Mouse (Mus musculus): ENCODE measurements around the gene Rheb. TPM values are rescaled to one million over a fixed set of nuclear protein-coding genes. Genes with fewer than 3 reads are reported as not detected.
"Not testable (repeated sequence)": the region's sequence is repeated elsewhere in the genome, so short reads cannot be mapped to it uniquely, and the experiment has no call there.

Gene Rheb
- total RNA-seq, 2 experiments from 2014 or later = 66.3 to 70.2 TPM

DNA sequence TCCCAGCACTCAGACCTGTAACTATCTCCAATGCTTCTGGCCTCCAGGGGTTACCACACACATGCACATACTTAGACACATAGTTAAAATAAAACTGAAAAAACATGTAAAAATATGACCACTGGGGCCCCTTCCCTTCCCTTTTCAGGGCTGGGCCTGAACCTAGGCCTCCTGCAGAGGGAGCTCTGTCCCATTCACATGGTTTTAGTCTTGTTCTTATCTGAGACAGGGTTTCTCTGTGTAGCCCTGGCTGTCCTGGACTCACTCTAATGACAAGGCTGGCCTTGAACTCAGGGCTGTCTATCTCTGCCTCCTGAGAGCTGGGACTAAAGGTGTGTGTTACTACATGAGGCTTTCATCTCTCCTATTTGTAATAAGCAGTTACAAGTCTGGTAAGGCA lies 42.0 kb downstream of the Rheb start:
- no peak for DNase-seq (ENCODE audit: low spot score in 2 of 2)

DNA sequence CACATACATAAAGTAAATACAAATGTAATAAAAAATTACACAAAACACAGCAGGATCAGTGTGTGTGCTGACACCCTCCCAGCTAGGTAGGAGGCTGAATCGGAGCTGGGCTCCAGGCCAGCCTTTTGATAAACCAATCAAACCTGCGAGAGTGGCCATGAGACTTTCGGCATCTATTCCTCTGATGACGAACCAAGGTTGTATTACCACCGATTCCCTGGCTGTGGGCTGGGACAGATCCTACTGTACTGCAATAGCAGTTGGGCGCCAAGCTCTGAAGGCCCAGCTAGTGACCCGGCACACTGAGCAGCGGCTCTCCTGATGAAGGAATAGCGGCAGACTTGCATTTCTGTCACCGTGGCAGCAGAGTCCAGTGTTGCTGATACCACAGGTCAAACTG lies 43.8 kb downstream of the Rheb start:
- no peak for DNase-seq (ENCODE audit: low spot score in 2 of 2)

DNA sequence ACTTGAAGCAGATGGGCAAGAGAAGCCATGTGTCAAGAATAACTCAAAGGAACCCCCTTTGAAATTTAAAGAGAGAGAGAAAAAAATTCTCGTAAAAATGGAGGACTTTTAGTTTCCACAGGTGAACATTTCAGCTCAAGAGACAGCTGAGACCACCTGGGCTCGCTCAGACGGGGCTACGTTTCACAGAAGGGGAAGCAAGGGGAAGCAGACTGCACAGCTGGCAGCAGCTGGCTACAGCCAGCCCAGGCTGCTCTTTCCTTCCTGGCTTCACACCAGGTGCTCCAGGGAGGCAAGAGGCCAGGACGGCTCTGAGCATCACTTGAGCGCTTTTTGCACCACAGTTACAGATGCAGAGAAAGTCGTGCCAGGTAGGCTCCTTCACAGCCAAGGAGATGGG lies 44.6 kb downstream of the Rheb start:
- peak in 1 of 2 experiments; percentile 28 for DNase-seq (ENCODE audit: low spot score in 2 of 2)

DNA sequence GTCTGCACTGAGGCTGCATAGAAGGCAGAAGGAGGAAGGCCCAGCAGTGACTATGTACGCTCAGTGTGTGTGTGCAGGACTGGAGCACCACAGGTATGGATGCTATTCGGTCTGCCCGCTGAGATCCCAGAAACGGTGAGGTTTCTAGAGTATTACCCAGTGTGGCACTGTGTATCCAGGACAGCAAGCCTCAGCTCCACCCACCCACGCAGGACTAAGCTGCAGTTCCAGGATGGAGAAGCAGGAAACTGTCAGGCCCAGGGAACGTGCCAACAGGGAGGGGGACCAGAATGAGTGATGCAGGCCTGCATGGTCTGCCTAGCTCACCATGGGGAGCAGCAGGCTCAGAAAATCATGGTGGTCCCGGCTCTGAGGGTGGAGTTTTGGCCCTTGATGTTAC lies 49.5 kb downstream of the Rheb start:
- no peak for DNase-seq (ENCODE audit: low spot score in 2 of 2)

DNA sequence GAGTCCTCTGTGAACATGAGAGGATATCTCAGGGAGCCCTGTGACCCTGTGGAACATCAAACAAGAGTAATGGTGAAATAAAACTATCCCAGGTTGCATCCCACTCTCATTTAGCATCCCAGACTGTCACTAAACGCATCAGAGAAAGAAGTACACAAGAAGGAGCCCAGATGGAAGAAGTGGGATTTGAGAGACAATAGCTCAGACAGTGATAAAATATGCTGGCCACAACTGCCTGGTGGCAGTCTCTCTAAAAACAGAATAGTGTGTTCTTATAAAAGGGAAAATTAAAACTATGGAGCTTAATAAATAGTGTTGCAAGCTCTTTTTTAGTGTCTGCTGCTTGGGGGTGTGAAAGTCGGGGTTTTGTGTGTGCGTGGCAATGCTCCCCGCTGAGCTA lies 59.5 kb downstream of the Rheb start:
- DNase-seq (ENCODE audit: low spot score in 2 of 2) = no peak

DNA sequence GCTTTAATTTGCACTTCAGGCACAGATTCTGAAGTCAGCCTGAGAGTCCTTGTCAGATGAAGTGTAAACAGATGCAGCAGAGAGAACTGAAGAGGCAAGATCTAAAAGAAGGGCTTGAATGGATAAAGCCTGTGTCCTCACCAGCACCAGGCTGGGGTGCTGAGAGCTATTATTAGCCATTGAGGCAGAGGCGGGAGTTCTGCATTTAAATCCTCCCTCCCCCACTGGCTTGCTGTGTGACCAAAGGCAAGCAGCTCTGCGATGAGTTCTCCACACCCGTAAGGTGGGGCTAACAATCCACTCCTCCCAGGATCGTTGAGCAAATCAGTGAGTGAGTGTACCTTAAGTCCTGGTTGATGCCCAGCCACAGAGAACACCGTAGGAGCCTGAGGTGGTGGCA lies 61.4 kb downstream of the Rheb start:
- DNase-seq (ENCODE audit: low spot score in 2 of 2) = no peak

DNA sequence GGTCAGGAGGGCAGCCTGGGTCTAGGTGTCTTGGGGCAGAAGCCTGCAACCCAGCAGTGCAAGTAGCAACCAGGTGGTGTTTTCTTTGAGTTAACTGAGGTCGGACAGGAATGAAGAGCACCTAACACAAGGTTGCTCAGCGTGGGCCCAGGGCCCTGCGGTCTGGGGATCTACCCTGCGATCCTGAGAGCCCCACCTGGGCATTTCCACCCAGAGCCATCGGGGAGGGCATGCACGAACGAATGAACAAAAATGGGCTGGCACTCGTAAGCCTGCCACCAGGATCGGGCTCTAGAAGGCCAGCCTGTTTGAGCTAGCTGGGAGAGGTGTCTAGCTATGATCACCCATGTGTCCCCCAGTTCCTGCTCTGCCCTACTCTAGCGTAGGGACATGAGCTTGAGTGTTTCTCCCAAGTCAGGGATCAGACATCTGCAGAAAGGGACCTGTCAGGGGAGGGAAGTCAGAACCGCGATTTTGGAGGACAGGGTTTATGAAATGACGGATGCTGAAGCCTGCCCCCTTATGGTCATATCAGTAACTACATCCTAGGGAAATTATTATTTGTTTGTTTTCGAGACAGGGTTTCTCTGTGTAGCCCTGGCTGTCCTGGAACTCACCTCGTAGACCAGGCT lies 62.4 kb downstream of the Rheb start:
- no peak for DNase-seq (ENCODE audit: low spot score in 2 of 2)

DNA sequence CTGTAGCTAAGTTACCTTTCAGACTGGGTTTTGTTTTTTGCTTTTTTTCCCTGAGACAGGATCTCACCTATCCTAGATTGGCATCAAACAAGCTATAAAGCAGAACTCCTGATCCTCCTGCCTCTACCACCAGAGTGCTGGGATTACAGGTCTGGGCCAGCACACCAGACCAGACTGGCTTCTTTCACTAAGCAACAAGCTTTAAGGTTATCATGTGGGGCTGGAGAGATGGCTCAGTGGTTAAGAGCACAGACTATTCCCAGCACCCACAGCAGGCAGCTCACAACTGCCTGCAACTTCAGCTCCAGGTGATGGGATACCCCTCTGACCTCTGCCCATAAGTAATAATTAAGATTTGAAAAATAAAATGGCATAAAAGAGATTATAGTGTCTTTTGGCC lies 63.1 kb downstream of the Rheb start:
- DNase-seq (ENCODE audit: low spot score in 2 of 2) = no peak

DNA sequence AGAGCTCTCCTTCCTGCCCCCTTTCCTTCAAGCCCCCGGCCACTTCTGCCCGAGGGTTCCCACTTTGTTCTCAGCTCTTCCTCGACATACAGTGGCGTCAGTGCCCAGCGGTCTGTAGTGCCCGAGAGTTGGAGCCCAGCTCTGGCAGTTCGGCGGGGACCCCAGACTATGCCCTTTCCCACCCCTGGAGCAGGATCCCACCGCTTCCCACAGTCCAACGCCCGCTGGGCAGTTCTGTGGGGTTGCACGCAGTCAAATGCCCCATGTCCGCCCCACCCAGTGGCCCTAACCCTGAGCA lies 63.6 kb downstream of the Rheb start:
- no peak for DNase-seq (ENCODE audit: low spot score in 2 of 2)

DNA sequence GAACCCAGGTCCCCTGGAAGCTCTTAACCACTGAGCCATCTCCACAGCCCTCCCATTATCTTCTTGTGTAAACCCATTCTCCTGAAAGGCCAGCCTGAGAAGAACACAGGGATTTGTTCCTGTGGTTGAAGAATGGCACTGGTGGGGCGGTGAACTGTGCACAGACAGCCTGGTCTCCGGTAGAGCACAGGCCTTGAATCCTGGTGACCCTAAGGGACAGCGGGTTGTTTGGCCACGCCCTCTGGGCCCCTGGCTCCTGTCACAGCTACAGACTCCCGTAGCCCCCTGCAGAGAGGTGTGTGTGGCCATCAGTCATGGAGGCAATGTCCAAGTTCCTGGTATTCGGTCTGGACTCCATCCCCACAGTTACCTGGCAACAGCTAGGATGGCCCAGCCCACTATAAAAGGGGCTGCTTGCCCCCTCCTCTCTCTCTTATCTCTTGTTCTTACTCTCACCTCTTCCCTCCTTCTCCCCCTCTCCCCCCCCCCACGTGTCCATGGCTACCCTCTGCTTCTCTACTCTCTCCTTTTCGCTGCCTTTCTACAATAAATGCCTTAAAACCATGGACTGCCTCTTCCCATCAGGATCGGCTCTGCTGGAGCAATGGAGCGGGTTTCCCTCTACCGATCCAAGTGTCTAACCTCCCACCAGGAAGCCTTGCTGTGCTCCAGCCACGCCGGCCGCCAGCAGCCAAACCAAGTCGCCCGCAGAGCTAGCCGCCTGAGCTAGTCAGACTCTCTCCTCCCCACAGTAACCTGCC lies 64.2 kb downstream of the Rheb start:
- DNase-seq (ENCODE audit: low spot score in 2 of 2) = no peak

DNA sequence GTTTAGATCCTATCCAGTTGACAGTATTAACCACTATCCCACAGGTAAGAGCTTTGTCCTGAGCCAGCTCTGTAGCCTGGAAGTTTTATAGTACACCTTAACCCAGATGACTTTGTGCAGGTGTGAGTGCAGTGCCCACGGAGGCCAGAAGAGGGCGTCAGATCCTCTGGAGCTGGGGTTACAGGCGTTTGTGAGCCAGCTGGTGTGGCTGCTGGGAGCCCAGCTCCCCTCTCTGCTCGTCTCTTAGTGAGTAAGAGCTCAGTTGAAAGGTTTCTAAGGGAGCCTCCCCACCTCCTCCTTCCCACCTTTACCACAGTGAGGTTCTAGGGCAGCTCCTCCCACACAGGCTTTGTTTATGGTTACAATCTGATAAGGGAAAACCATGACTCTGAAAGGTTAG lies 65.7 kb downstream of the Rheb start:
- no peak for DNase-seq (ENCODE audit: low spot score in 2 of 2)

DNA sequence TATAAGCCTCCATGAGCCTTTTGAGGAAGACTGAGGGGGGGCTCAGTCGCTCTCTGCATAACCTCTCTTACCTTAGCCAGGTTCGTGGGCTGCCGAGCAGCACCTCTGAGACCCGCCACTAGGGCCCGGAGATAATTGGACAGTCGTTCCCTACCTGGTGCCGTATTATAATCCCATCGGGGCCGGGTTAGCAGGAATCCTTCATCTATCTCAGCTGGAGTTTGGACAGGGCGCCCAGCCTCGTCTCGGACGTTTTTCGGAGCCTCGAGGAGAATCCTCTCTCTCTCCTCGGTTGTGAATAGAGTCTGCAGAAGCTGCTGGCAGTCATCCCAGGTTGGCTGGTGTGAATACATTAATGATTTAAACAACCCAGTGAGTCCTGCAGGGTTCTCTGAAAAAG lies 67.9 kb downstream of the Rheb start:
- not testable (repeated sequence) for DNase-seq (ENCODE audit: low spot score in 2 of 2)

DNA sequence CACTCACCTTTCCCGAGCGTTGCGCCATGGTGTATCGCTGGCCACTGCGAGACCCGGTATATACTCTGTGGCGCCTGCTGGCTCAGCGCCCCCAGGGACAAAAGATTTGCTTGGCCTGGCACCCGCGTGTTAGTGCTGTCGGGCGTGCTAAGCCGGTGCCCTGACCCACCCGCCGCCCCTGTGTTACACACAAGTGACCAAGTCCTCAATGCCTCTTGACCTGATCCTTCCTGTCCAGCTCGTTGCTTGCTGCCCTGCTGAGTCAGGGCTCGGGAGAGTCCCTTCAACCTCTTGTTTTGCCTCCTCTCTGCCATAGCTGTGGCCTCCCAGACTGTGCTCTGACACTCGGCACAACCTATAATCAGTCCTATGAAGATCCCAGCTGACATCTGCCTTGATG lies 84.6 kb downstream of the Rheb start, which contains the start of gene Crygn:
Gene Crygn, minus strand, starts transcription at position 193 of the 400 bp plus-strand sequence.
- no peak for DNase-seq (ENCODE audit: low spot score in 2 of 2)

DNA sequence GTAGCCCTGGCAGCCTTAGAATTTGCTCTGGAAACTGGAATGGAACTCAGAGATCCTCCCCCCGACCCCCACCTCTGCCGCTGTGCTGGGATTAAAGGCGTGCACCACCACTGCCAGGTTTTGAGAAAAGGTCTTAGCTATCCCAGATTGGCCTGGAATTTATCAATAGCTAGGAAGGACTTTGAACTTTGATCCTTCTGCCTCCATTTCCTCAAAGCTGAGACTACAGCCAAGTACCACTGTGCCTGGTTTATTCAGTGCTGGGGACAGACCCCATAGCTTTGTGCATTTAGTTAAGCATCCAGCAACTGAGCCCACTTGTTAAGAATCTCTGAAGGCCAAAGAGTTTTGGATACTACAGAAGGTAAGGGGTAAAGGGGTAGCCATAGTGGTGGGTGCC lies 85.5 kb downstream of the Rheb start:
- DNase-seq (ENCODE audit: low spot score in 2 of 2) = no peak

Other genes with a start within 250 kb of the Rheb start
- gene Smarcd3, start 218.2 kb downstream of the Rheb start, total RNA-seq (2021) = 100 to 1,000 TPM; 131 to 137 TPM
- gene Nub1, start 157.1 kb downstream of the Rheb start, total RNA-seq (2021) = 10 to 100 TPM; 29.1 to 29.2 TPM
- 1 to 10 TPM; 2.1 to 2.3 TPM for gene Wdr86, start 111.9 kb downstream of the Rheb start, total RNA-seq (2021)
- not detected for gene Crygn, start 84.6 kb downstream of the Rheb start, total RNA-seq (2021)